14 mouse cellular contexts compared by ENCODE assay signal in the genomic region with DNA sequence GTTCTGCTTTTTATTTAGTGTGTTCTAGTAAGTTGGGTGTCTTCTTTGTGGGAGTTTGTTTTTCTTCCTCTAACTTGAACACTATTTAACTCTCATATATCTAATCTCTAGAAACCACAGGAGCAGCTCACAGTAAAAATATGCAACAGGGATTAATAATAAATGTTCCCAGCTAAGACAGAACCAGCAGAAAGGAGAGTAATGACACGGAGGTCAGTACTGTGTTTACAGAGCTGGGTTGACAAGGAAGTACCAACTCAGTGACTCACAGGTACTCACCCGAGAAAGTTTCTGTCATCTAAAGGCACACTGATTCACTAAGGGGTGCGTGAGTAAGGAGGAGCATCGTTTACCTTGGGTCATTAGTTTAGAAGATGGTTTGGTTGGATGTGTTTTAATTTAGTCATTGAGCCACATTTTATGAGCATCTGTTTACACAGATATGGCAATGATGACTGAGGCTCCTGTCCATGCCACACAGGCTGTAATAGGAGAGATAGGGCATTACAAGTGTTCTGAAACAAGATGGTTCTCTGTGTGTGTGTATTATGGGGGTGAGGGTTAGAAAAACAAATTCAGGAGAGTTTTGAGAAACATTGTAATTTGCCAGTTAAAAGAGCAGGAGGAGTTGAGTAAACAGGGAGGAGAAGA. TPM values are rescaled to one million over a fixed set of nuclear protein-coding genes. Genes with fewer than 3 reads are reported as not detected.
DNase-seq lines count a peak whose midpoint lies in the region; ATAC-seq and TF ChIP-seq lines count a peak whose summit lies in the region.
"Had no signal": no experiment of that assay in that cellular context is flagged by ENCODE, and none has a peak within 500 bp of the region (broad histone marks: within the 10 kb centered on the region; RNA-seq: fewer than 3 reads in every experiment).

No protein-coding gene starts in this region.

- H3K4me2 ChIP-seq in midbrain, embryonic 15.5 days, result no peak overlapping the region
- H3K4me2 ChIP-seq: embryonic facial prominence, embryonic 15.5 days; heart, embryonic 15.5 days had no signal

- H3K79me2 ChIP-seq in C2C12 (ENCODE audit: control insufficient read depth, insufficient read depth), result peaks cover 92% of the 10 kb centered on the region

- H3K36me3 ChIP-seq in C2C12 (ENCODE audit: control insufficient read depth, insufficient read depth), result peaks cover 2% of the 10 kb centered on the region
- H3K36me3 ChIP-seq in midbrain, embryonic 15.5 days (replicated peaks), result no peaks in the 10 kb centered on the region
- 0 out of 2 replicates have a peak, but pooled peaks cover 3% of the 10 kb centered on the region for H3K36me3 ChIP-seq in limb, embryonic 10.5 days
- H3K36me3 ChIP-seq: embryonic facial prominence, embryonic 15.5 days; heart, embryonic 15.5 days had no signal

- TF ChIP-seq CTCF in C2C12 (IDR thresholded peaks at IDR 0.05; ENCODE audit: control insufficient read depth, insufficient read depth, insufficient read length), result no peak

- H3ac ChIP-seq in C2C12 (ENCODE audit: control insufficient read depth, insufficient read length, low read depth), result no peak overlapping the region

- WGBS in midbrain, embryonic 15.5 days, result 88% methylated on average over 4 of the region's 4 CpGs
- 78% methylated on average over 4 of the region's 4 CpGs for WGBS in limb, embryonic 10.5 days

- peak; percentile 95 for ATAC-seq in erythroblast, adult 5-6 weeks (replicated peaks; ENCODE audit: low FRiP score, poor library complexity, severe bottlenecking)
- 0 out of 2 replicates have a peak, but pooled peaks have one; percentile 45 for ATAC-seq in megakaryocyte, adult 5-6 weeks (ENCODE audit: poor library complexity, severe bottlenecking)
- ATAC-seq in midbrain, embryonic 15.5 days (replicated peaks), result no peak
- ATAC-seq: hindbrain, embryonic 16.5 days had no signal

- H3K9ac ChIP-seq in midbrain, embryonic 15.5 days, result no peak overlapping the region
- H3K9ac ChIP-seq: embryonic facial prominence, embryonic 15.5 days; heart, embryonic 15.5 days had no signal

- no peak overlapping the region for H3K4me3 ChIP-seq in C2C12 (ENCODE audit: insufficient read depth, poor library complexity, severe bottlenecking)
- H3K4me3 ChIP-seq in midbrain, embryonic 15.5 days, result no peak overlapping the region
- H3K4me3 ChIP-seq in limb, embryonic 10.5 days, result no peak overlapping the region
- H3K4me3 ChIP-seq: embryonic facial prominence, embryonic 15.5 days; heart, embryonic 15.5 days had no signal

- H3K9me3 ChIP-seq in midbrain, embryonic 15.5 days, result no peaks in the 10 kb centered on the region
- H3K9me3 ChIP-seq in limb, embryonic 10.5 days (replicated peaks), result no peaks in the 10 kb centered on the region
- H3K9me3 ChIP-seq: embryonic facial prominence, embryonic 15.5 days; heart, embryonic 15.5 days had no signal

- H3K4me1 ChIP-seq in midbrain, embryonic 15.5 days, result no peaks in the 10 kb centered on the region
- no peaks in the 10 kb centered on the region for H3K4me1 ChIP-seq in limb, embryonic 10.5 days
- H3K4me1 ChIP-seq: embryonic facial prominence, embryonic 15.5 days had no signal

- no peak overlapping the region for H3K27ac ChIP-seq in midbrain, embryonic 15.5 days
- H3K27ac ChIP-seq in limb, embryonic 10.5 days, result no peak overlapping the region
- H3K27ac ChIP-seq: embryonic facial prominence, embryonic 15.5 days; heart, embryonic 15.5 days had no signal

- H3K27me3 ChIP-seq in C2C12 (ENCODE audit: control insufficient read depth, insufficient read depth, insufficient read length), result no peaks in the 10 kb centered on the region
- H3K27me3 ChIP-seq in midbrain, embryonic 15.5 days (replicated peaks), result no peaks in the 10 kb centered on the region
- no peaks in the 10 kb centered on the region for H3K27me3 ChIP-seq in limb, embryonic 10.5 days (ENCODE audit: low read depth, poor library complexity, severe bottlenecking)
- H3K27me3 ChIP-seq: embryonic facial prominence, embryonic 15.5 days; heart, embryonic 15.5 days had no signal

- H3K79me3 ChIP-seq in C2C12 (ENCODE audit: low read depth), result peaks cover 79% of the 10 kb centered on the region

- peak; percentile 41 for DNase-seq in 3134 (ENCODE audit: extremely low read depth, insufficient read length, low spot score)
- no peak for DNase-seq in limb, embryonic 10.5 days (ENCODE audit: low spot score)
- DNase-seq in heart, adult 8-10 months (ENCODE audit: low spot score), result no peak
- no peak for DNase-seq in heart, adult 11 months
- DNase-seq: adrenal gland, postnatal 14 days; cerebellum, postnatal 14 days; kidney, postnatal 4 days had no signal

TF ChIP-seq in C2C12, 6 proteins besides CTCF, POLR2A, EP300 and RAD21:
- TF ChIP-seq MAX (IDR thresholded peaks at IDR 0.05), result no peak
- TF ChIP-seq MYOD1 (IDR thresholded peaks at IDR 0.05; ENCODE audit: control insufficient read depth, insufficient read length, low read depth), result peak; percentile 49
- TF ChIP-seq FOSL1 (IDR thresholded peaks at IDR 0.05; ENCODE audit: insufficient read depth, low read length, poor library complexity, severe bottlenecking), result peak; percentile 81

RNA-seq across cellular contexts. Expression of gene Lcor, which starts 13.1 kb away (rescaled TPM):
- polyA plus RNA-seq in C2C12 (2012; fragmentation: generic; extraction: Trizol), result 1.2 TPM
- total RNA-seq in erythroblast, adult 5-6 weeks (2015; ENCODE audit: low replicate concordance), result 57.1 and 63.6 TPM in 2 replicates
- total RNA-seq in erythroblast, adult 5-6 weeks (2017; ENCODE audit: low replicate concordance), result 136 and 155 TPM in 2 replicates
- 8.6 and 11.2 TPM in 2 replicates for total RNA-seq in megakaryocyte, adult 5-6 weeks (2015)
- total RNA-seq in megakaryocyte, adult 5-6 weeks (2017), result 13.3 and 19.6 TPM in 2 replicates
- polyA plus RNA-seq in midbrain, embryonic 15.5 days (2015; fragmentation: Nextera tagmentation; extraction: Ambion mirVana), result 19.6 and 23.5 TPM in 2 replicates
- polyA plus RNA-seq in limb, embryonic 10.5 days (2016; fragmentation: Nextera tagmentation; extraction: Ambion mirVana), result 7.7 and 8.7 TPM in 2 replicates
- 10 to 100 TPM in 3 of 4 experiments, 1 to 10 TPM in 1; 9.4 to 12.9 (median 11.5) TPM for total RNA-seq in heart, adult 8-10 months (2022)
